Mouse (Mus musculus): Measurements from ENCODE around the gene Ppp3ca.
A peak's percentile ranks its signal among the peaks of the same experiment; 100 is the strongest.

Ppp3ca gene

DNA sequence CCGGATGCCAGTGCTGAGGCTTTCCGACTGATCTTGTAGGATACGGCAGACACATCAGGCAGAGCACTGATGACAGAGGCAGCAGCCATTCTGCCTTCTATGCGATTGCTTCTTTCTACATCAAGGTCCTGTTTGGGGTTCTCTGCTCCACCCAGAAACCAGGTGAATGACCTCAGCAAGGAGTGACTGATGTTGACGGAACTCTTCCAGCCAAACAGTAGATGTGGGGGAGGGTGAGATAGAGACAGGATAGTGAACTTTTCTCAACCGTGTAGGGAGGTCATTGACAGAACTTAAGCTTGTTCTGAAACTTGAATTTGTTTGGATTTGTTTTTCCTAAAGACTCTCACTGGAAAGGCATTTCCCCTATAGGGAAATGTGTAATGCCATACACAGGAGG, 142.2 kb downstream of the Ppp3ca start:
- DNase-seq (ENCODE audit: low read depth, low spot score), result no peak

DNA sequence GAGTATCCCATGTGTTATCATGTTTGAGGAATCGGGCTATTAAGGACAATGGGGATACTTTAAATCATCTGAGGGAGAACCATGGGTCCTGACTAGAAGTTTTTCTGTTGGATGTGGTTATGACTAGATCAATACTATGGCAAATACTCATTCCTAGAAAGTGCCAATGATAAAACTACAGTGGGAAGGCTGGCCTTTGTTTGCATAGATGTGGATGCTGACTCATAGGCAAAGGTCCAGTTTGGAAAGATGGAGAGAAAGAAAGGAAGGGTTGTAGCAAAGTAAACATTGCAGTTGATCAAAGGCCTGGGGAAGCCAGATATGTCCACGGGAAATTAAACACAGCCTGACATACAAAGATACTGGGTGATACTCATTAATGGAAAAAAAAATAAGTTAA, 142.9 kb downstream of the Ppp3ca start:
- no peak for DNase-seq (ENCODE audit: low read depth, low spot score)

DNA sequence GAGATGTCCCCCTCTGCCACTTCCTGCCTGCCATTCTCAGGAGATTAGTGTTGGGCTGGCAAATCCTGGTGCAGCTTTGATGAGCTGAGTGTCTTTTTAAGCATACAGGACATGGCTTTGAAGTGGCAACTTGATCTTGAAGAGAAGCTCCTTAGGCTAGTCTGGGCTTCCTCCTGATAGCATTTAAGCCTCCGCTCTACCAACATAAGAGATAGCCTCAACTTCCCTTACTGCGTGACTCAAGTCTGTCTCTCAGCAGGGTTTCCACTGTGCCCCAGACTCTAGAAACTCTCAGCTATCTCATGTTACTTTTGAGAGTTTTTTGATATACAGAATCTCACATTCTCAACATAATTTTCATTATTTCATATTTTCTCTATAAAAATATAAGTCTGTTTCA, 144.0 kb downstream of the Ppp3ca start:
- DNase-seq (ENCODE audit: low read depth, low spot score), result no peak

GRCm38 (mm10) chr3:136814916-136815315, 145.0 kb downstream of the Ppp3ca start:
- DNase-seq (ENCODE audit: low read depth, low spot score), result no peak

- no peak for DNase-seq (ENCODE audit: low read depth, low spot score)
These were observed 146.4 kb downstream of the Ppp3ca start for GRCm38 (mm10) chr3:136816319-136816718.

GRCm38 (mm10) chr3:136818997-136819396, 149.1 kb downstream of the Ppp3ca start:
- no peak for DNase-seq (ENCODE audit: low read depth, low spot score)

DNA sequence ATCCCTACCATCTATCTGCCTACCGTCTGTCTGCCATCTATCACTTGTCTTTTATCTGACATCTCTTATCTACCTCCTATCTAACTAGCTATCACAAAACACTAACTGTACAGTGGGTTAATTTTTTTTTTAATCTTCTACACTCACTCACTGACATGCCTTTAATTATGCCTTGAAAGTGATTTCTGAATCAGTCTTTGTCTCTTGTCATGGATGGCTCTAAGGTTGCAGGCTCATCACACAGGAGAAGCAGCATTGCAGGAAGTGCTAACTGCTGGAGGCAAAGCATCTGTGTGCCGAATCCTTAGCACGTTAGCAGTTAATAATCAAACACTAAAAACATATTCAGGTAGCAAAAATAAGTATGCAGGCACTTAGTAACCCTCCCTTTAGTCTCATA, 151.1 kb downstream of the Ppp3ca start:
- DNase-seq (ENCODE audit: low read depth, low spot score), result no peak

DNA sequence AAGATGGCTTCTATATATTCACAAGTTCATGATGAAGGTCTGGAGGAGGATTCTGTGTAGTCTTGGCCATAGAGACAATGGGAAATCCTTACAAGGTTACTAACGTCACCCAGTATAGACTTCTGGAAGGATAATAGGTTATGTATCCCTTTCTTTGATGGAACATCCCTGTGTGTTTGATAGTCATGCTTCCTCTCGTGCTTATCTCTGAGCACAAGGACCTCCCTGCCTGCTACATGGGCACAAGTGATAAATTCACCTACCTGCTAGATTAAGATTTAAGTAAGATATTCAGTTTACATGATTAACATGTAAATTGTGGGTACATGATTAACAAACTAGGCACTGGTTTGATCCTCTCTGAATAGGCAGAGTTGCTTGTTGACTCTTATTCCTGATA, 152.1 kb downstream of the Ppp3ca start:
- no peak for DNase-seq (ENCODE audit: low read depth, low spot score)

DNA sequence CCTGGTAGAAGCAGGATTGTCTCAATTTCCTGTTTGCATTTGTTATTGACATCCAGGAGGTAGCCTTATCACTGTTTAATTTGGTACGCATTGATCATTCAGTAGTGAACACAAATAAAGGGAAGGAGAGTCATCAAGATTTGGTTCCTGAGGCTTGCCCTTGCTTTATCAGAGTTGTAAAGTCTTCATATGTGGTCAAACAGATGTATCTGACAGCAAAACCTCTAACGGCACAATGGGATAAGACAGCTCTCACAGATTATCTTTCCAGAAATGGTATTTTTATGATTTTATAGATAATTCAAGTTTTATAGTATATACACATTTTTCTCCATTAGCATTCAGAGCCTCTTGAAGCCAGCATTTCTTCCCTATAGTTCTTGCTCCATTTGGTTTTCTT, 152.5 kb downstream of the Ppp3ca start:
- DNase-seq (ENCODE audit: low read depth, low spot score), result no peak

GRCm38 (mm10) chr3:136828451-136828850, 158.5 kb downstream of the Ppp3ca start:
- no peak for DNase-seq (ENCODE audit: low read depth, low spot score)

- DNase-seq (ENCODE audit: low read depth, low spot score), result no peak
These were observed 159.2 kb downstream of the Ppp3ca start for GRCm38 (mm10) chr3:136829109-136829508.

- no peak for DNase-seq (ENCODE audit: low read depth, low spot score)
These were observed 160.8 kb downstream of the Ppp3ca start for GRCm38 (mm10) chr3:136830687-136831220.

- DNase-seq (ENCODE audit: low read depth, low spot score), result no peak
These were observed 163.2 kb downstream of the Ppp3ca start for GRCm38 (mm10) chr3:136833003-136833745.

DNA sequence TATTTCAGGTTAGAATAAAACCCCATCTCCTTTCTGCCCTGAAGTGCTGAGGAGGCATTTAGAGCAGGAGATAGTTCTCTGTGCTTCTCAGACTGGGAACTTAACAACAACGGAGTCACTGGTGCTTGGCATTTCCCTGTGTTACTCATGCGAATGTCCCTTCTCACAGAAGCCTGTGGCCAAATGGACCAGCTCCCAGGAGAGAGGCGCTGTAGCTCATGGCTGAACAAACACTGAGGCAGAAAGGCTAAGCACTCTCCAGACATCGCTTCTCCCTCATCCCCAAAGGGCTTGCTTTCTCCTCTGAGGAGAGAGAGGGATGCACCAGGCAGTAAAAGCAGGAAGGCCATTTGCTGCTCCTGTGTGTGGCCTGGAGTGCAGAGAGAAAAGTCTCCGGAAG, 164.0 kb downstream of the Ppp3ca start:
- no peak for DNase-seq (ENCODE audit: low read depth, low spot score)

- no peak for DNase-seq (ENCODE audit: low read depth, low spot score)
These were observed 165.9 kb downstream of the Ppp3ca start for GRCm38 (mm10) chr3:136835851-136836250.

GRCm38 (mm10) chr3:136836319-136837193, 166.6 kb downstream of the Ppp3ca start:
- DNase-seq (ENCODE audit: low read depth, low spot score), result no peak

DNA sequence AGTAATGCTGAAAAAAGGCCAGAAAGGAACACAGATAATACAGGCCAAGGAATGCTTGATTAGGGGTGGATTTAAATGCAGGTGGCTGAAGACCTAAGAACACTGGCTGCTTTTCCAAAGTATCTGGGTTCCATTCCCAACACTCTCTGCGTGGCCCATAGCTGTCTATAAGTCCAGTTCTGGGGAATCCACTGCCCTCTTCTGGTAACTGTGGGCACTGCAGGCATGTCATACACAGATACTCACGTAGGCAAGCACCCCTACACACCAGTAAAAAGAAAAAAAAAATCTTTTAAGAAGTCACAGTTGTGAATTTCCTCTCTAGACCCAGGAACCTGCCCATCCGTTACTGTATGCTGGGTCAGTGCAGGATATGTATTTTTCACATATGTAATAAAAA, 167.7 kb downstream of the Ppp3ca start:
- peak; percentile 34 for DNase-seq (ENCODE audit: low read depth, low spot score)

- no peak for DNase-seq (ENCODE audit: low read depth, low spot score)
These were observed 171.4 kb downstream of the Ppp3ca start for GRCm38 (mm10) chr3:136841282-136841681.

GRCm38 (mm10) chr3:136842384-136842783, 172.5 kb downstream of the Ppp3ca start:
- no peak for DNase-seq (ENCODE audit: low read depth, low spot score)

- DNase-seq (ENCODE audit: low read depth, low spot score), result no peak
These were observed 174.0 kb downstream of the Ppp3ca start for GRCm38 (mm10) chr3:136843811-136844491.

DNA sequence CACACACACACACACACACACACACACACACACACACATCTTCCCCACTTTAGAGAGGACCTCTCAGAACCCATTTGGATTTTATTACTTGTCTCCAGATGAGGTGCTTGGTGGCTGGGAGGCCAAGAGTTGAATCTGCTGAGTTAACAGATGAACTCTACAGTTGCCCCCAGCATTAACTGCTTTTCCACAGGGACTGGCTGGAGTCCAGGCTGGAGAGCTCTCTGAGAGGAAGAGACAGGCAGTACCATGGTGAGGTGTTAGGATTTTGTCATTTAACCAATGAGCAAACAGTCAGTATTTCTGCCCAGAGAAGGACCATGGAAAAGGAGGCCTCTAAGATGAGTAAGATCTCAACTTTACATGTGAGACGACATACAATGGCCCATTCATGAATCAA, 179.1 kb downstream of the Ppp3ca start:
- no peak for DNase-seq (ENCODE audit: low read depth, low spot score)

DNA sequence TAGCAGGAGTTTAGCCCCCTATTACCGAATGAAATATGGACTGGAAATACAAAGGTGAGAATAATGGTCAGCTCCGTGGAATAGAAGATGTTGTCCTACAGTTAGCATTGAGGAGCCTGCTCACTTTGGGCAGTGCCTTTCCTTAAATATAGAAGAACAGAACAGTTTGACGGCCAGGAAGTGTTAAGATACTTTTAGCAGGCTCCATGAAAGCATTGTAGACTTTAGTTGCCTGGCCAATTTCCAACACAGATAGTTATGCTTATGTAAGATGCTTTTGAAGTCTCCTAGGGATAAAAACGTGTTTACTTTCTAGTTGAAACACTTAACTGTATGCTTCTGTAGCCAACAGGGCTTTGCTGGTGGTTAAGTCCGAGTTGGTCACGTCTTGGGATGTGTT, 183.0 kb downstream of the Ppp3ca start:
- DNase-seq (ENCODE audit: low read depth, low spot score), result no peak
